Mouse (Mus musculus): ENCODE results near the gene Gm128. TPM values are rescaled to one million over a fixed set of nuclear protein-coding genes. Genes with fewer than 3 reads are reported as not detected.
A peak's percentile ranks its signal among the peaks of the same experiment; 100 is the strongest.

Gene Gm128
- polyA plus RNA-seq, 1 experiment: 0.98 TPM

GRCm38 (mm10) chr3:95235386-95236301 is 5.8 kb downstream of the Gm128 start:
- Histone ChIP-seq H3K4me3 (replicated peaks; ENCODE audit: extremely low read depth, low read depth, low read length) (no peak overlapping the region), H3K4me1 (ENCODE audit: control insufficient read depth, insufficient read depth, low read length) (peaks cover 14% of the 10 kb centered on the region)
- WGBS: 84% methylated on average over 23 of the region's 23 CpGs
- DNase-seq: no peak
- TF ChIP-seq POLR2A (IDR thresholded peaks at IDR 0.05; ENCODE audit: borderline replicate concordance, extremely low read depth, low read depth, low read length) (no peak), CTCF (IDR thresholded peaks at IDR 0.05; ENCODE audit: insufficient read depth, low read length) (no peak)

GRCm38 (mm10) chr3:95233303-95233980 is 8.0 kb downstream of the Gm128 start:
- 77% methylated on average over 16 of the region's 16 CpGs for WGBS
- Histone ChIP-seq H3K4me3 (replicated peaks; ENCODE audit: extremely low read depth, low read depth, low read length) (no peak overlapping the region), H3K4me1 (ENCODE audit: control insufficient read depth, insufficient read depth, low read length) (peaks cover 14% of the 10 kb centered on the region)
- no peak for TF ChIP-seq CTCF (IDR thresholded peaks at IDR 0.05; ENCODE audit: insufficient read depth, low read length)
- no peak for TF ChIP-seq POLR2A (IDR thresholded peaks at IDR 0.05; ENCODE audit: borderline replicate concordance, extremely low read depth, low read depth, low read length)
- DNase-seq: no peak

GRCm38 (mm10) chr3:95232771-95233170 is 8.6 kb downstream of the Gm128 start:
- TF ChIP-seq POLR2A (IDR thresholded peaks at IDR 0.05; ENCODE audit: borderline replicate concordance, extremely low read depth, low read depth, low read length) (no peak), CTCF (IDR thresholded peaks at IDR 0.05; ENCODE audit: insufficient read depth, low read length) (no peak)
- DNase-seq: peak; percentile 38
- no peak overlapping the region for H3K4me3 ChIP-seq (replicated peaks; ENCODE audit: extremely low read depth, low read depth, low read length)
- peaks cover 14% of the 10 kb centered on the region for H3K4me1 ChIP-seq (ENCODE audit: control insufficient read depth, insufficient read depth, low read length)
- 59% methylated on average over 7 of the region's 7 CpGs for WGBS

- H3K4me3 ChIP-seq (replicated peaks; ENCODE audit: extremely low read depth, low read depth, low read length): peak within 1 kb of the TSS; percentile 5
- 54% methylated on average over 13 of the region's 13 CpGs for WGBS
- TF ChIP-seq CTCF (IDR thresholded peaks at IDR 0.05; ENCODE audit: insufficient read depth, low read length): no peak
- peaks cover 14% of the 10 kb centered on the region for H3K4me1 ChIP-seq (ENCODE audit: control insufficient read depth, insufficient read depth, low read length)
- DNase-seq: no peak
Observed at GRCm38 (mm10) chr3:95231298-95232221, 9.8 kb downstream of the Gm128 start, which contains the start of gene Mllt11. Mllt11 (minus strand) TSS chr3:95232171.

GRCm38 (mm10) chr3:95230495-95231297 is 10.7 kb downstream of the Gm128 start:
- DNase-seq: peak; percentile 37
- H3K4me3 ChIP-seq (replicated peaks; ENCODE audit: extremely low read depth, low read depth, low read length): peak overlapping the region; percentile 58
- WGBS: 24% methylated on average over 8 of the region's 8 CpGs

GRCm38 (mm10) chr3:95229781-95230494 is 11.5 kb downstream of the Gm128 start:
- 2% methylated on average over 13 of the region's 13 CpGs for WGBS
- H3K4me1 ChIP-seq (ENCODE audit: control insufficient read depth, insufficient read depth, low read length): peaks cover 14% of the 10 kb centered on the region
- peak; percentile 56 for DNase-seq
- TF ChIP-seq POLR2A (IDR thresholded peaks at IDR 0.05; ENCODE audit: borderline replicate concordance, extremely low read depth, low read depth, low read length) (peak; percentile 59; the same call in 1 of the 2 replicates), CTCF (IDR thresholded peaks at IDR 0.05; ENCODE audit: insufficient read depth, low read length) (no peak)
- peak overlapping the region; percentile 93 for H3K4me3 ChIP-seq (replicated peaks; ENCODE audit: extremely low read depth, low read depth, low read length)

More at GRCm38 (mm10) chr3:95230495-95231297, 10.7 kb downstream of the Gm128 start:
- TF ChIP-seq CTCF (IDR thresholded peaks at IDR 0.05; ENCODE audit: insufficient read depth, low read length) (no peak), POLR2A (IDR thresholded peaks at IDR 0.05; ENCODE audit: borderline replicate concordance, extremely low read depth, low read depth, low read length) (no peak)
- H3K4me1 ChIP-seq (ENCODE audit: control insufficient read depth, insufficient read depth, low read length): peaks cover 14% of the 10 kb centered on the region

GRCm38 (mm10) chr3:95228894-95229780 is 12.3 kb downstream of the Gm128 start:
- Histone ChIP-seq H3K4me1 (ENCODE audit: control insufficient read depth, insufficient read depth, low read length) (peaks cover 16% of the 10 kb centered on the region), H3K4me3 (replicated peaks; ENCODE audit: extremely low read depth, low read depth, low read length) (peak overlapping the region; percentile 93)
- WGBS: under 1% methylated on average over 43 of the region's 43 CpGs
- no peak for TF ChIP-seq CTCF (IDR thresholded peaks at IDR 0.05; ENCODE audit: insufficient read depth, low read length)
- TF ChIP-seq POLR2A (IDR thresholded peaks at IDR 0.05; ENCODE audit: borderline replicate concordance, extremely low read depth, low read depth, low read length): no peak
- DNase-seq: peak; percentile 64

All from lung, adult 2 months (tissue).